Mouse (Mus musculus): ENCODE data around the gene Fbln5.
A peak's percentile ranks its signal among the peaks of the same experiment; 100 is the strongest.

The Fbln5 gene

DNA sequence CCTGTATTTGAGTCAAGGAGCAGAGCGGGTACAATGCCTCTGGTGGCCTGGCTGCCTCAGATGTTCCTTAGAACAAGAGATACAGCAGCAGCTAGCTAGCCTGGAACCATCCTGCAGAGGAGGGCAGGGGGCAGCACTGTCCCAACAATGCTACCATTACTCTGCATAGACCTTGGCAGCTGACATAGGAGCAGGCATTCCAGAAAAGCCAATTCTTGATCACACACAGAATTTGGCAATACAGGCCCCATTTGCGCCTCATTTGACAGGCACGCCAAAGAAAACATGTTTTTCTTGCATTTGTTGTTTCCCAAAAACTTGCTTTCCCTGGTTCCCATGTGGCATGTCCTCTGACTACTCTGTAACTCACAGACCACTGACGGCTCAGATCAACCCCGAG is 56.8 kb downstream of the Fbln5 start:
- DNase-seq (ENCODE audit: low spot score in 2 of 2), result no peak

DNA sequence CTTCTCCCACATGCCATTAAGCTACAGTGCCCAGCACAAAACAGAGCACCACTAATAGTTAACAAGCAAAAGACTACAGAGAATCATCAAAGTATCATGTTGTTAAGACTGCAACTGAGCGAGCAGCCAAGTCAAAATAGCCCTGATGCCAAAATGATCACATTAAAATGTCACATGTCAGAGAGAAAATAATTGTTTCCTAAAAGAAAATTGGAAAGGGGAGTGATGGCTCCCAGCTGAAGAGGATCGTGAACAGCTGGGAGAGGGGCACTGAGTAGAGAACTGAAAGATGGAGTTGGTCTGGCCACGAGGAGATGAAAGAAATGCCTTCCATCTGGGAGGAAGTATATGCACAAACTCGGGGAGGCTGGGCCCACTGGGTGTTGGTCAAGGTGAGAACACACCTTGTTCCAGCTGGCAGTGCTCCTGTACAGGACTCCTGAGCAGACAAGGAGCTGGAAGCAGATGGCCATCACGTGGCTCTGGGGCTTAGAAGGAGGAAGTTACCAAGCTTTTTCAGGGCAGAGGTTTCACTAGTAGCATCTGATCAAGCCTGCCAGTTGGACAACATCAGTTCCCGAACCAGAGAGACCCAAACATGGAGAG is 59.3 kb downstream of the Fbln5 start:
- DNase-seq (ENCODE audit: low spot score in 2 of 2), result no peak

DNA sequence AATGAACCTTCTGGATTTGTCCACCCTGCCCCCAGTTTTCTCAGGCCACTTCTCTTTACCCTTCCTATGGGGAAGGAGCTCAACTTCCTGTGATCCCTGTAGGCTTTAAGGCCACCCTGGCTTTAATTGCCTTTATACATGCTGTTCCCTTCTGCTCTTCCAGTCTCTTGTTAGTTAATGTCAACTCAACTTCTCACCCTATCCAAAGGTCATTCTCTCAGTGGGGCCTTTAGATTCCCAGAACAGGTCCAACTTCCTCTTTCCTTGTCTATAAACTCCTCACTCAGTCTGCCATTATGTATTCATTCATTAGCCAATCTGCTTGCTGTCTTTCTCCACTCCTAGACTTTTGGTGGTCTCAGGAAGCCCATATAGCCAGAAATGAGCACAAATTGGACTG is 60.2 kb downstream of the Fbln5 start:
- DNase-seq (ENCODE audit: low spot score in 2 of 2), result no peak

DNA sequence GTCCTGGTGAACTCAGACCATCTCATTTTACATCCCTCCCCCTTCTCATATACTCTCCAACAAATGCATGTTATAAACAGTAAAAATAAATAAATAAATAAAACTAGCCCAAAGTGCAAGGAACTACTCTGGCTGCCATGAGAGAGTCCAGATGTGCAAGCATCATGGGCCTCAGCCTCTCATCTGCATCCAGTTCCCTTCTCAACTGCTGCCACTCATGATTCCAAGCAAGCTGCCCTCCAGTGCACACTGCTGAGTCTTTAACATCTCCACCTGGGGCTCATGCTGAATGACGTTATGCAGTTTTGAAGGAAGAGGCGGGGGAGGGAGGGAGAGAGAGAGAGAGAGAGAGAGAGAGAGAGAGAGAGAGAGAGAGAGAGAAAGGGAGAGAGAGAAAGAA is 76.5 kb downstream of the Fbln5 start:
- DNase-seq (ENCODE audit: low spot score in 2 of 2), result no peak

DNA sequence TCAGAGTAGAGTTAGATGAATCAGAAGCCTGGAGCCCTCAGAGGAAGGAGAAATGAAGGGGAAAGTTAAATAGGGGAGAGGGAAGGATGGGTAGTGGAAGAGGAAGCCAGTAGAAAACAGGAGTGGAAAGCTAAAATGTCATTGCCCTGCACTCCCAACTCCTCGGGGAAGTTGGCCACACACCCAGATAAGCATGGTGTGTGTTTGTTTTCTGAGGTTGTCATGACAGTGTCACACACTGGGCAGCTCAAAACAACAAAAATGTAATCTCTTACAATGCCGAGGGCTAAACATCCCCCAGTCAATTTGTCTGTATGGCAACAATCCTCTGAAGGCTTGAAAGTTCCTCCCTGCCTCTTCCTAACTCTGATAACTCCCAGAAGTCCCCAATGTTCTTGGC is 78.4 kb downstream of the Fbln5 start:
- no peak for DNase-seq (ENCODE audit: low spot score in 2 of 2)

DNA sequence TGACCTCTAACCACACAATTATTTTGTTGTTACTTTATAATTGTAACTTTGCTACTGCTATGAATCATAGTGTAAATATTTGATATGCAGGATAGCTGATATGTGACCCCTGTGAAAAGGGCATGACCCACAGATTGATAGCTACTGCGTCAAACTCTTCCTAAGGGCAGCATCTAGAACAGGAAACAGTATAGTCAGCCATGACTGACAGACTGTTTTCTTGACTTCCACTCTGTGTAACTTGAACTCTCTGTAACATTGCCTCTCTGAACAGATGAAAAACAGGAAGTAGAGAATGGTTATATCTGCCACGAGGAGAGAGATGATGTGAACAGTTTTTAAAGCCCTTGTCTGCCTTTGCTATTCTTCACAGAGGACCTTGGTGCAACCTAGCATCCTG is 78.8 kb downstream of the Fbln5 start:
- DNase-seq (ENCODE audit: low spot score in 2 of 2), result no peak

DNA sequence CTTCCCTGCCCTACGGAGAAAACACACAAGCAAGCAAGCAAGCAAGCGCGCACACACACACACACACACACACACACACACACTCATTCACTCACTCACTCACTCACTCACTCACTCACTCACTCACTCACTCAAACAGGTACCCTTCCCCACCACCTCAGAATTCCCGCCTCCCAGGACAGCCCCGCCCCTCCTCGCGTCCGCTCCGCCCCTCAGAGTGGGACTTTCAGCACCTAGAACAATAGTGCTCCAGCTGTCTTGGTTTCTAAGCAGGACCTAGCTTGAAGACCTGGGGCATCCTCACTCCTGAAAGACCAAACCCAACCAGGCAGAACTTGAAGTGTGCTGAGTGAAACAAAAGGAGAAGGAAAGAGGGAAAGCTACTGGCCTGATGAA is 100.1 kb downstream of the Fbln5 start:
- DNase-seq (ENCODE audit: low spot score in 2 of 2), result no peak

DNA sequence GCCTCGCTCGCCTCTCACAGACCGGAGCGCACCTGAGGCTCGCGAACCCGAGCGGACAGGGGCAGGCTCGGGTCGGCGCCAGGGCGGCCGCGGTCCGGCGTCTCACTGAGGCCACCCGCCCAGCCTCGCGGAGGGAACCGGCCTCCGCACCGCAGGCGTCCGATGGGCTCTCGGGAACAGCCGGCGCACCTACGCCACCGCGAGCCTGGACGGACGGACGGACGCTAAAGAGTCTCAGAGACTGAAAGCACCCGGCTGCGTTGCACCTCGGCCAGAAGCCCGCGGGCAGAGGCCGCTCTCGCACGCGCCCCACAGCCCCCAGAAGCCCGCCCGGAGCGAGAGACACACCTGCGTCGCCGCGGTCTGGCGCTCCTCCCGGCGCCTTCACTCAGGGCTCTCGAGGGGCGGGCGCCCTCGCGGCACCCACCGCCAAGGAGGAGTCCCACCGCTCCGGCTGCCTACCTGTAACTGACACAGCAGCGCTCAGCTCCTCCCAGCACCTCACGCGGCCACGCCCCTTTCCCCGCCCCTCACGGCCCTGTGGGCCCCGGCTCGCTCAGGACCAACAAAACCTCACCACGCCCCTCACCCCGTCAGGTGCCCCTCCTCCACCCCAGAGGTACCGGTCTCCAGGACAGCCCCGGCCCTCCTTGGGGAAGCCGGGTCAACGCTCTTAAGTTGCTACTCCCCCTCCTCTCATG is 100.7 kb downstream of the Fbln5 start, which contains the start of gene Tc2n:
TSS of gene Tc2n (minus strand) at position 470 of the 701 bp plus-strand sequence.
- DNase-seq (ENCODE audit: low spot score in 2 of 2), result peak; percentile 40 to 53

DNA sequence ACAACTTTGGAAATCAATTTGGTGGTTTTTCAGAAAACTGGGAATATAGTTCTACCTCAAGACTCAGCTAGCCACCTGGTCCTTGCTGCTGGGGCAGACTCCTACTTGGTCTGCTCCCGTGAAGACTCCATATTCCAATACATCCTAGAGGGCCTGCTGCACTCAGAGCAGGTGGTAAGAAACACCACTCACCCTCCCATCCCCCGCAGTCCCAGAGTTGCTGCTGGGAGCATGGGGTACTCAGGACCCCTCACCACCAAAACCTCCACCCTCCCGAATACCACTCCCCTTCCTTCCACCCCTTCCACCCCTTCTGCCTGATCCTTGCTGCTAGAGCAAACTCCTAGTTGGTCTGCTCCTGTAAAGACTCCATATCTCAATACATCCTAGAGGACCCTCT is 119.7 kb downstream of the Fbln5 start:
- DNase-seq (ENCODE audit: low spot score in 2 of 2), result no peak

Data from thymus, postnatal 10 days (tissue).